Mouse (Mus musculus): Measurements from ENCODE around the gene Sumo2.
"Not testable (repeated sequence)": the region's sequence is repeated elsewhere in the genome, so short reads cannot be mapped to it uniquely, and the experiment has no call there.

Sumo2 gene

DNA sequence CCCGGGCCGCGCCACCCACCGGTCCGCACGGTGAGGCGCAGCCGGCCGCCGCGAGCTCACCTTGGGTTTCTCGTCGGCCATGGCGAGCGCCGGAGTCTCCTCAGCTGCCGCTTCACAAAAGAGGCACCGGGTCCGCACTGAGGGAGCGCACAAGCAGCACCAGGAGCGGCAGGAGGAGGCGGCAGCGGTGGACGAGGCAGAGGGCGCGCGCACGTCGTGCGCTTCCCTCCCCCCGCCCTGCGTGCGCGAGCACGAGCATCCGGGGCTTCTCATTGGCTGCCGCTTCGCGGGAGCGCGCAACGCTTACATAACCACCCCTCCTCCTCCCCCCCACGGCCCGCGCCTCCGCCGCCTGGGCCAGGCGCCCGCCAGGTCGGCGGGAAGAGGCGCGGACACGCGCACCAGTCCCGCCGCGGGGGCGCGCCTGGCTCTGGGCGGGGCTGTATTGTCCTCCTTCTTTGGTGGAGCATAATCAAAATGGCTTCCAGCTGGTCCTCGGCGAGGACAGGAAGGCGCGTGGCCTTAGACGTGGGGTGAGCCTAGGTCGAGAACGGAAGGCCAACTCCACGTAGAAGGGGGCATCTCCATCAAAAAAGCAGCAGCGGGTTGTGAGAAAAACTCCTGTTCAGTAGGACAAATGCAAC lies at the start of gene Sumo2:
Gene Sumo2, minus strand, starts transcription at position 239 of the 644 bp plus-strand sequence.
- peak; percentile 97 for DNase-seq

GRCm38 (mm10) chr11:115585573-115586100 lies 49.6 kb upstream of the Sumo2 start:
- no peak for DNase-seq

DNA sequence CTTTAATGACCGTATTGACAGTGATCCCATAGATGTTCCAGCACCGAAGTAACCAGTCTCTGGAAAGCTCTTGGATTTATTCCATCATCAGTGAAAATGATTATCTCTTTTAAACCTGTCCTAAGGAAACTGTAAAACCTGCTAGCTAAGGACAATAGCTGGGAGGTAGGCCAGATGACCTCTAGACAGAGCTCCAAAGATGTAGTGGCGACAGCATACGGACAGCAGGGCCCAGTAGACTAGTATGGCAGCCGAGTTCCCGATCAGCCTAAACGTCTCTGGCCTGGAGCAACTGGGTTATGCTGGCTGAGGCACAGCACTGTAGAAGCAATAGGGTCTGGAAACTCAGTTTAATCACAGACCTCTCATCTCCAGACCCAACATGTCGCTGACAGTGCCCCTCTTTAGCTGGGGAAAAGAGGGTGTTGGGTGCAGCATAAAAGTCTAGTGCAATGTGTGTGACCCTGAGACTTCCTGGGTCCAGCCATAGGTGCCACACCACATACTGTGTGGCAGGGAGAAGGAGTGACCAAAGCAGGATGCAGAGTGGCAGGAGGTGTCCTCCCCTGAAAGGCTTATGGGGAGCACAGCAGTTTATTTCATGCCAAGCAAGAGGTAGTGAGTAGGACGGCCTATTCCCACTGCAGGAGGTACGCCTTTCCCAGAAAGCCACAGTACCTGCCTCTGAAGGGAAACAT lies 48.4 kb upstream of the Sumo2 start:
- no peak for DNase-seq

DNA sequence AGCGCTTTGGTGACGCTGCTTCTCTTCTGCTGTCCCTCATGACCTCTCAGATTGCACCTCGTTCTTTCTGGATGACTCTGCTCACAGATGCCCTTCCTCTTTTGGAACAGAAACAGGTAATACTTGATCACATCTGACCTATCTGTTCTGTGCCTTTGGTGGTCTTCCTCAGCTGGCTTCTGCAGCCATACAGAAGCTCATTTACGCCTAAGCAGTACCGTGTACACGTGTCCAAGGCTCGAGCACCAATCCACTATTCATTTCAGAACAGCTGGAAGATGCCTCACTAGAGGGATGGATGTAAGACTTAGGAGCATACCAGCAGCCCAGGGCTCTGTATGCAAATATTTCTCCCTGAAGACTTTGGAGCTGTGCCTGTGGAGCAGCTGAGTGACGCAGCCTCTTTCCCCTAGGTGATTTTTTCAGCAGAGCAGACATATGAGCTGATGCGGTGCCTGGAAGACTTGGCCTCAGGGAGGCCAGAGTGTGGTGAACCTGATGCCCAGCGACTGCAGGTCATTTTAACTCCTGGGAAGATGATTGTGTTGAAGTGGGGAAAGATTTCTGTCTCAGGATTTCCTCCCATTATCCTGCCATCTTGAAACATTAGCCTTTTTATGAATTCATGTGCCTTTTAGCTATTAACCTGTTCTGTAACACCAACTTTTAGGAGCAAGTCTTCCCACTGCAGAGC lies 47.0 kb upstream of the Sumo2 start:
- no peak for DNase-seq

GRCm38 (mm10) chr11:115579080-115579479 lies 43.0 kb upstream of the Sumo2 start:
- DNase-seq = no peak

DNA sequence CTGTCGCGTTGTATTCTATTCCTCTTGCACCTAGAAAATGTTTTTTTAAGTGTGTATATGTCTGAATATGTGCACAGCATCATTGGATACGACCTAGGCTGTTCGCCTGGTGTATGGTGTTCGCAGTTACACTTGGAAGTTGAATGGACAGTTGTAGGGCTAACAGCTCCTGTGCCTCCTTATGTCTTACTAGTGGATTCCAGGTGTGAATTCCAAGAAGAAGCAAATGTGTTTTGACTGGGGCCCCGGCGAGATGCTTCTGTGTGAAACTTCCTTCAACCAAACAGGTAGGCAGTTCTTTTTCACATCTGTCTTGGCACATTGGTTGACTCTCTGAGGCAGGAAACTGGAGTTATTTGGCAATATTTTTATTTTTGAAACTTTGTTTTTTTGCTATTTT lies 28.9 kb upstream of the Sumo2 start:
- DNase-seq = no peak

DNA sequence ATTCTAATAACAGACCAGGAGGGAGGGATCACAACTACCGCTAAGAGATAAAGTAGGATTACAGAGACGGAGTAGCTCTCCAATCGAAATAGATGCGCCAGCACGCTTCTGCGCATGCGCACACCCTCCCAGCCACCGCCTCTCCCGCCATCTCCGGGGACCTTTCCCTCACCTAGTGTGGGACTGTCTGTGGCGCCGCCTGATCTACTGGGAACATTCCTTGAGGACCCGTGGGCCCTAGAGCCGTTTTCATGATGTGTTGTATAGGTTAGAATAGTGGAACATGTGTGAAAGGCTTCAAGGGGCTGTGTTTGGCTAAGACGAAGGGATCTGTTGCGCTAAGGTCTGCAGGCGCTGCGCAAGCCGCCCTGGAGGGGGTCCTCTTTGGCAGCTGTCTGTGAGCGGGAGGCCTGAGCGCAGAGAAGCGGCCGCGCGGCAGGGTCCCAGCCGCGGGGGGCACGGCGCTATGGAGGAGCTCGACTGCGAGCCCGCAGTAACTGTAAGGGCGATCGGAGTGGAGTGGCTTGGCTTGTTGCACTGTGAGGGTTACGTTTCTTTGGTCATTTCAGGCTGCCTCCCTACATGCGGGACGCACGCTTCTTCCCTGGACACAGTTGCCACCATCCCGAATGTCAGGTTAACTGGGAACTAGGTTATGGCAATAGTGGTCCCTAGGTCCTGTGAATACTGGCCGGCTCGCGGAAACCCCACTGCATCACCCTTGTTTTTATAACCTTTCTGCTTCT lies 28.2 kb upstream of the Sumo2 start, which contains the start of gene Nup85:
Gene Nup85, plus strand, starts transcription at position 371 of the 746 bp plus-strand sequence.
- DNase-seq = peak; percentile 93

DNA sequence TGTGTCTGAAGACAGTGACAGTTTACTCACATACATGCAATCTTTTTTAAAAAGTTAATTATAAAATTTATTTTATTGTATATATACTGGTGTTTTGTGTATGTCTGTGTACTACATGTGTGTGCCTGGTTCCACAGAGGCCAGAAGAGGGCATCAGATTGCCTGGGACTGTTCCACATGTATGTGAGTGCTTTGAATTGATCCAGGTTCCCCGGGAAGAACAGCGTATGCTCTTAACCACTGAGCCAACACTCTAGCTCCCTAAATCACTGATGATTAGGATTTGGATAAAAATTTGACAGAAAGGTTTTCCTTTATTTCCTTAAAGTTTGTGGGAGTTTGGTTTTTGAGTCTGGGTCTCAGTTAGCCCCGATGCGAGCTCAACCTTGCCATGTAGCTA lies 27.3 kb upstream of the Sumo2 start:
- DNase-seq = no peak

DNA sequence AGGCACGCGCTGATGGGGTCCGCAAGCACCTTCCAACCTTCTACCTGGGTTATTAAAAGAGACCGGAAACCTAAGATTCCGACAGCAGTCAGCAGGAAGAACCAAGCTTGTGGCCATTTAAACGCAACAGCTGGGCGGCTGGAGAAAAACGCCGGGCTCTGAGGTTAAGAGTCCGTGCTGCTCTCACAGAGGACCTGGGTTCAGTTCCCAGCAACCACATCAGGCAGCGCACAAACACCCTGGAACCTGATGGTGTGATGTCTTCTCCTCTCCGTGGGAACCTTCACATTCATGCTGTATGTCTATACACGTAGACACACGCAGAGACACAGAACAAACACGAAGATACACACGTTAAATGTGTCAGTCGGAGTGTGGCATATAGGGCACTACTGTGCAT lies 19.6 kb upstream of the Sumo2 start:
- no peak for DNase-seq

DNA sequence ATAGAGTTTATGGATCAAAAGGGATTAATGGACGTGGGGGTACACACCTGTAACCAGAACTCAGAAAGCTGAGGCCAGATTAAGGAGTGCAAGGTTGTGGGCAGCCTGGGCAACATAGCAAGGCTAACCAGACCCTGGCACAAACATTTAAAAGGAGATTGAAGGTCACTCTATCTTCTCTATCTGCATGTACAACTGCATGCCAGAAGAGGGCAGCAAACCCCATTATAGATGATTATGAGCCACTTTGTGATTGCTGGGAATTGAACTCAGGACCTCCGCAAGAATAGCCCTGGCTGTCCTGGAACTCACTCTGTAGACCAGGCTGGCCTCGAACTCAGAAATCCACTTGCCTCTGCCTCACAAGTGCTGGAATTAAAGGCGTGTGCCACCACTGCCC lies 16.7 kb upstream of the Sumo2 start:
- DNase-seq = no peak

GRCm38 (mm10) chr11:115543571-115543970 lies 7.5 kb upstream of the Sumo2 start:
- no peak for DNase-seq

GRCm38 (mm10) chr11:115538045-115538444 lies 2.0 kb upstream of the Sumo2 start:
- no peak for DNase-seq

- peak; percentile 17 for DNase-seq
Observed at GRCm38 (mm10) chr11:115536856-115537568, 936 bp upstream of the Sumo2 start.

- DNase-seq = peak; percentile 69
Observed at GRCm38 (mm10) chr11:115535401-115536037, 557 bp downstream of the Sumo2 start.

DNA sequence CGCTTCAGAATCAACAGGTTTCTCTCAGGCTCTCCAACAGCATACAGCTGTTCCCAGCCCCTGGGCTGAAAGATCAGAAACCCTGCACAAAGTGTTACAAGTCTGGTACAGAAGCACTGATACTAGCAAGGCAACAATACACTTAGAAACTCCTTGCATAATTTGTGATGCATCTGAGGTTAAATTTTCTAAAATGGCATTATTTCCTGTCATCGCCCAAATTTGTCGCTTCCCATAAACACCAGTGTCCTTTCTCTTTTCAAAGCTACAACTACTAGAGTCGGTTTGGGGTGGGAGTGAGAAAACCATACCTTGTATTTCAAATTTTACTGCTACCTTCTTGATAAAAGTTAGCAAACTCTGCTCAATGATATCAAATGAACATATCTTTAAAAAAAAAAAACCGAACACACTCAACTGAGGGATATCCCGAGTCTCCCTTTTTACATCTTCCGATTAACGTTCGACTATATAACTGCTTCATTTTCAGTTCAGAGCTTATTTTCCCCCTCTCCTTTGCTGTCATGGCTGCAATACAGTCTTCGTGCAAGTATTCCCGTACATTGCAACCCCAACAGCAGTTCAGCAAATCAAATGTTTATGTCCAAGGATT lies 1.2 kb downstream of the Sumo2 start:
- no peak for DNase-seq

DNA sequence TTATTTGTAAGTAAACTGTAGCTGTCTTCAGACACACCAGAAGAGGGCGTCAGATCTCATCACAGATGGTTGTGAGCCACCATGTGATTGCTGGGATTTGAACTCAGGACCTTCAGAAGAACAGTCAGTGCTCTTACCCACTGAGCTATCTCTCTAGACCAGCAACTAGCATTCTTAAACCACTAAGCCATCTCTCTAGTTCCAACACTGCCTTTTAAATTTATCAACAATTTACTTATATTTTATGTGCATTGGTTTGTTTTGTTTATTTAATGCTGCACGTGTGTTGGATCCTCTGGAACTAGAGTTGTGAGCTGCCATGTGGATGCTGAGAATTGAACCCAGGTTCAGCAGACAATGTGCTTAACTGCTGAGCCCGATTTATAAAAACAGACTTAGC lies 9.6 kb downstream of the Sumo2 start:
- DNase-seq = not testable (repeated sequence)

DNA sequence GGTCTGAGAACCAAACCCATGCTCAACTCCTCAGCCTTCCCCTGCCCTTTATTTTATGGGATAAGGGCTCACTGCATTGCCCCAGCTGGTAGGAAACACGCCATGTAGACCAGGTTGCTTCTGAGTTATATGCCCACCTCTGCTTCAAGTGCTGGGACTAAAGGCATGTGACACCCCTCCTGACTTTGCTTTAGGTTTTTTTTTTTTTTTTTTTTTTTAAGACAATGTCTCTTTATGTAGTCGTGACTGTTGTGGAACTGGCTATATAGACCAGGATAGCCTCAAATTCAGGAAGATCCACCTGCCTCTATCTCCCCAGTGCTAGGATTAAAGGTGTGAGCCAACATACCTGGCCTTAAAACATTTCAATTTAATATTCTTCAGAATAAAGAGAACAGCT lies 13.4 kb downstream of the Sumo2 start:
- no peak for DNase-seq

- DNase-seq = no peak
Observed at GRCm38 (mm10) chr11:115522238-115522637, 13.8 kb downstream of the Sumo2 start.

GRCm38 (mm10) chr11:115521080-115521479 lies 15.0 kb downstream of the Sumo2 start:
- DNase-seq = no peak

- no peak for DNase-seq
Observed at GRCm38 (mm10) chr11:115520218-115520617, 15.9 kb downstream of the Sumo2 start.

DNA sequence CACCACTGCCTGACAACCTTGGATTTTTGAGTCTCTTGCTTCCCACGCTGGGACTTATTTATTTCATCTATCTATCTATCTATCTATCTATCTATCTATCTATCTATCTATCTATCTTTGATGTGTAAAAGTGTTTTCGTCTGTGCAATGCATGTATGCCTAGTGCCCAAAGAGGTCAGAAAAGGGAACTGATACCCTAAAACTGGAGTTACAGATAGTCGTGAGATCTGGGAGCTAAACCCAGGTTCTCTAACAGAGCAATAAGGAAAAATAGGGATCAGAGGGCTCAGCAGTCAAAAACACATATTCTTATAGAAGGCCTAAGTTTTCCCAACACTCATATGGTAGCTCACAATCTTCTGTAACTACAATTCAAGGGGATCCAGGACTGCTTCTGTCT lies 16.5 kb downstream of the Sumo2 start:
- no peak for DNase-seq

Data from right cerebral cortex, postnatal 25 days (tissue).